Mouse (Mus musculus) gonadal fat pad, adult 2 months (tissue): ENCODE data around the gene Arl5b. TPM values are rescaled to one million over a fixed set of nuclear protein-coding genes. Genes with fewer than 3 reads are reported as not detected.

Experiments
- DNase-seq: peaks from one replicate; pipeline ENCODE4 v3.0.0-alpha.2; 2012; ENCODE audit warnings: low read depth
- polyA plus RNA-seq: library from polyadenylated mRNA; depleted of rRNA; stranded (reverse); fragments of >200 nt; gene quantifications from 2 replicates; pipeline ENCODE4 v1.2.3, GENCODE M21; 2012; rRNA removed

Gene Arl5b
- 6.5 and 7.1 TPM in 2 replicates for polyA plus RNA-seq

GRCm38 (mm10) chr2:15049117-15049873 lies at the start of gene Arl5b:
TSS of gene Arl5b (plus strand) at chr2:15049395.
- DNase-seq = no peak

GRCm38 (mm10) chr2:15007531-15007930 lies 41.7 kb upstream of the Arl5b start:
- no peak for DNase-seq

- DNase-seq = no peak
Observed at GRCm38 (mm10) chr2:15008072-15008471, 41.1 kb upstream of the Arl5b start.

GRCm38 (mm10) chr2:15026817-15027216 lies 22.4 kb upstream of the Arl5b start:
- peak; percentile 28 for DNase-seq

- DNase-seq = no peak
Observed at GRCm38 (mm10) chr2:15027816-15028215, 21.4 kb upstream of the Arl5b start.

- no peak for DNase-seq
Observed at GRCm38 (mm10) chr2:15038705-15039104, 10.5 kb upstream of the Arl5b start.

- DNase-seq = no peak
Observed at GRCm38 (mm10) chr2:15040326-15040725, 8.9 kb upstream of the Arl5b start.

- DNase-seq = no peak
Observed at GRCm38 (mm10) chr2:15054496-15054895, 5.3 kb downstream of the Arl5b start.

GRCm38 (mm10) chr2:15054945-15055637 lies 5.9 kb downstream of the Arl5b start, which contains the start of gene Nsun6:
TSS of gene Nsun6 (minus strand) at chr2:15055069.
- no peak for DNase-seq

GRCm38 (mm10) chr2:15055741-15056151 lies 6.6 kb downstream of the Arl5b start:
- no peak for DNase-seq

- no peak for DNase-seq
Observed at GRCm38 (mm10) chr2:15058227-15058626, 9.0 kb downstream of the Arl5b start.

GRCm38 (mm10) chr2:15060856-15061255 lies 11.7 kb downstream of the Arl5b start:
- no peak for DNase-seq

- DNase-seq = no peak
Observed at GRCm38 (mm10) chr2:15063815-15064214, 14.6 kb downstream of the Arl5b start.

- DNase-seq = no peak
Observed at GRCm38 (mm10) chr2:15064380-15065269, 15.4 kb downstream of the Arl5b start.

GRCm38 (mm10) chr2:15065447-15065846 lies 16.3 kb downstream of the Arl5b start:
- DNase-seq = no peak

GRCm38 (mm10) chr2:15067091-15067490 lies 17.9 kb downstream of the Arl5b start:
- no peak for DNase-seq

- DNase-seq = no peak
Observed at GRCm38 (mm10) chr2:15083702-15084101, 34.5 kb downstream of the Arl5b start.

- no peak for DNase-seq
Observed at GRCm38 (mm10) chr2:15087308-15087707, 38.1 kb downstream of the Arl5b start.

GRCm38 (mm10) chr2:15096514-15097090 lies 47.4 kb downstream of the Arl5b start:
- no peak for DNase-seq

GRCm38 (mm10) chr2:15104386-15104785 lies 55.2 kb downstream of the Arl5b start:
- no peak for DNase-seq

- DNase-seq = no peak
Observed at GRCm38 (mm10) chr2:15111290-15111689, 62.1 kb downstream of the Arl5b start.
